Mouse (Mus musculus) myocyte (in vitro differentiated cells): ENCODE results near the gene Bud13.

Experiments
- MYOG ChIP-seq, 3 experiments: IDR thresholded peaks; one replicate each; pipeline ENCODE4 v1.6.1; 2011; ENCODE audit warnings: control low read depth in 2 of 3, low read depth in 2 of 3, mild to moderate bottlenecking in 2 of 3; ENCODE audit not compliant: insufficient read length in 2 of 3, control insufficient read depth in 1 of 3, insufficient read depth in 1 of 3
- POLR2A ChIP-seq: IDR thresholded peaks from one replicate; pipeline ENCODE4 v1.6.1; 2011; ENCODE audit warnings: low read depth, mild to moderate bottlenecking, control low read depth, moderate library complexity; ENCODE audit not compliant: insufficient read length
- USF1 ChIP-seq: IDR thresholded peaks from one replicate; pipeline ENCODE4 v1.6.1; 2011; ENCODE audit warnings: low read depth, mild to moderate bottlenecking, control low read depth, moderate library complexity

DNA sequence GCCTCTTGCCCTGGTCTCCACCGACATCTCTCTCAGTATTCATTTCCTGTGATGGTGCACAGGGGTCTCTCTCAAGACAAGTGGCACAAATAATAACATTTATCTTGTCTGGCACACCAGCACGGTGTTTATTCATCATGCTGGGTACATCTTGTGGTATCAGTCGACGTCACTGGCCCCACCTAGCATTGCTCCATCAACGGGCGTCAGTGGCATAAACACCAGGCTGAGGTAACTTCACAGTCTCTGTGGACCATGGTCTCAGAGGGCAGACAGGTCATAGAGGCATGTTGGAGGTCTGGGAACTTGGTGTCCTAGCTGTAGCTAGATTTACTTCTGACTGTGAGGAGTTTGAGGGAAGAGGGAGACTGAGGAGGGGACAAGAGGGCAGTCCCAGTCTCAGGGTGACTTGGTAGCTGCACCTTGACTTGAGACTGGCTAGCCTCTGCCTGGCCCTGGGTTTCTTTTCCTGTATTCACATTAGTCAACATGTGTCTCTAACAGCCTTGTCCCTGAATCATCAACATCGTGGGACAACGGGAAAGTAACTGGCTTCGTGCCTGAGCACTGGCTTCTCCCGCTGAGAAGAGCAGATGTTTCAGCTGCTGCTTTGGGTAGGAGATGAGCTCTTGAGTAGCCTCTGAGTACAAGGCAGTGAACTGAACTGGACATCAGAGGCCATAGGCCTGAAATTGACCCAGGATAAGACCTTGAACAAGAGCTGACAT lies 26.0 kb upstream of the Bud13 start:
- TF ChIP-seq POLR2A (no peak), MYOG (IDR thresholded peaks at IDR 0.05; ENCODE audit: control insufficient read depth in 1 of 3, insufficient read depth in 1 of 3, insufficient read length in 2 of 3, low read depth in 2 of 3) (no peak), USF1 (no peak)
